Mouse (Mus musculus): ENCODE measurements around the gene Fbl. TPM values are rescaled to one million over a fixed set of nuclear protein-coding genes. Genes with fewer than 3 reads are reported as not detected.
"Not testable (repeated sequence)": the region's sequence is repeated elsewhere in the genome, so short reads cannot be mapped to it uniquely, and the experiment has no call there.

Gene Fbl
- total RNA-seq (2022): 10 to 100 TPM; 47.8 to 59.8 (median 56.9) TPM

DNA sequence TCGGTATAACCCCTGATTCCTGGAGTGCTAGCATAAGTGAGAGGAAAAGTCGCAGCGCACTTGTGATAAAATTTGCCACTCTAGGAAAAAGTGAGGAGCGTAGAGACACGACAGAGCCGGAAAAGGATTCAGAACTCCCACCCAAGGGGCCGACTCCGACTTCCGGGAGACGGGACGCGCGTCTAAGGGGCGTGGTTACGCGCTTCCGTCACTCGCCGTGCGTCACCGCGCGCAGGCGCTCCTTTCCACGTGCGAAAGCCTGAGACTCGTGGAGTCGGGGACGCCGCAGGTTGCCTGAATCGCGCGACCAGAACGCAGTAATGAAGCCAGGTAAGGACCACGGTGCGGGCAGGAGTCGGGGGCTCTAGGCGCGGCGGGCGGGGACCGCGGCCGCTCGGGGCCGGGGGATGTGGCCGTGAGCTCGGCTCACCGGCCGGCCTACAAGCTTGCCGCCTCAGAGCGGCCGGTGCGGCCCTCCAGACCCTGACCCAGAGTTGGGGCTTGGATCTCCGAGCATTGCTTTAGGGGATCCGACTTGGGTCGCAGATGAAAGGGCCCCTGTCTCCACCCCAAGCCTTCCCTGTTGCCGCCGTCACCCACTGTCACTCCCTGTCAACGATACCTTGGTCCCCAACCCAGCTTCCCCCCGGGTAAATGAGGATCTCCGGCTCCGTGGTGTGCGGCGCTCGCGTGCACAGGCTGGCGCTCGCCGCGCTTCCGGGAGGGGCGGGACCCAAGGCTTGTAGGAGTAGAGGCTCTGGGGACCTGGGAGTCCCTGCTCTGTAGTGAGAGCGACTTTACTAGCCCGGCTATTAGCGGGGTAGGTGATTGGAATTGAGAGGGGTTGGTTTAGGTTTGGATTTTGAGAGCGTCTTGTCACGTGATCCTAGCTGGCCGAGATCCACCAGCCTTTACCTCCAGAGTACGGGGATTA lies at the start of gene Fbl:
Fbl (plus strand) TSS at position 222 of the 934 bp plus-strand sequence.
- peak; percentile 75 to 90 for DNase-seq (ENCODE audit: low spot score in 2 of 2)

DNA sequence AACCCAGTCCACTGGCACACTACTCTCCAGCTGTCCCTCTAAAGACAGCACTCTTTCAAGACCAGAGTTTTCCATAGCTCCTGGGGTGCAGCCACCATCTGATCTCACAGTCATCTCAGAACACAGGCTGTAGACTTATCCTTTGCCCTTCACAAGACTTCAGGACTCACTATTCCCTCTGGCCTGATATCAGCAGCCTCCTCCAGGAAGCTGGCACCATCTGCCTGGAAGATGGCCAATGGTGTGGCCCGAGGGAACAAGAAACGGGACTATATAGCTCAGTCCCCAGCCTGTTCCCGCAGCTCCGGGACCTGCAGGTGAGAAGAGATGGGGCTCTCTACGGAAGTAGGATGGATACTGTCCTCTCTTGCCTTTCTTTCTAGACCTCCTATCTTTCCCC lies 40.3 kb upstream of the Fbl start, which contains the start of gene 9530053A07Rik:
9530053A07Rik (plus strand) TSS at position 301 of the 400 bp plus-strand sequence.
- DNase-seq (ENCODE audit: low spot score in 2 of 2): no peak

DNA sequence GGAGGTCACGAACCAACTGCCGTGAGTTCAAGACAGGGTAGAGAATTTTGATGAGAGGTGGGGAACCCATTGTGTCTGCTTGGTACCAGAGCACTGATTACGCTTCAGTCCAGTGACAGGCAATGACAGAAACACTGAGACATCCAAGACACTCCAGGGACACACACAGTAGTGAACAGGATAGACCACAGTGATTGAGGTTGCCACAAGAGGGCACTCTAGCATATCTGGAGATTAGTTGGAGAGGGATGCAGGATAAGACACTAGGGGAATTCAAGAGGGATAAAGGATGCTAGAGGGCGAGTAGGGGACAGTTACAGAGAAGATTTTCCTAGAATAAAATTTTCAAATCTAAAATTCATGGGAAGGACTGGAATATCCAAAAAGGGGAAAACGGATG lies 31.9 kb upstream of the Fbl start:
- no peak for DNase-seq (ENCODE audit: low spot score in 2 of 2)

DNA sequence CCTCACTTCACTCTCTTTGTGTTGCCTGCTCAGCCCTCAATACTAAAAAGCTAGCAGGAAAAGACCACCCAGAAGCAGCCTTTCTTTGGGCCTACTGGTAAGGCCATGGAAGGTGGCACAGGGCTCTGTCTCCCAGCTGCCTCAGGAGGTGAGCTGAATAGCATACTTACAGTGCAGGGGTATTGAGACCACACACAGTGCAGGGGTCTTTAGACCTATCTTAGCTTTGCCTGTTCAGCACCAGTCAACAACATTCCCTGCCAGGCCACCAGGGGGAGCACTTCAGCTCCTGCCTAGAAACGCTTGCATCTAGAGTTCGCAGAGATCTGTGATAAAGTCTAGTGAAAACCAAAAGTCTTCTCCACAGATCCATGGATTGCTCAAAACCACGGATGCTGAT lies 21.2 kb upstream of the Fbl start:
- DNase-seq (ENCODE audit: low spot score in 2 of 2): peak in 1 of 2 experiments; percentile 23

DNA sequence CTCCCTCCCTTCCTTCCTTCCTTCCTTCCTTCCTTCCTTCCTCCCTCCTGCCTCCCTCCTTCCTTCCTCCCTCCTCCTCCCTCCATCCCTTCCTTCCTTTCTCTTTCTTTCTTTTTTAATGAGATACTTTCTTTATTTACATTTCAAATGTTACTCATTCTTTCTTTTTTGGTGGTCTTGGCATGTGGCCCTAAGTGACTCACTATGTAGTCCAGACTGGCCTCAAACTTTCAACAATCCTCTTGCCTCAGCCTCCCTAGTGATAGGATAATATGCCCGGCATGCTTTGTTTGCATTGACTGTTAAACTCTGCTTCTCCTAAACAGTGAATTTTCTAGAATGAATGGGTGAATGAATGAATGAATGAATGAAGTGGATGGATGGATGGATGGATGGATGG lies 19.7 kb upstream of the Fbl start:
- DNase-seq (ENCODE audit: low spot score in 2 of 2): no peak

DNA sequence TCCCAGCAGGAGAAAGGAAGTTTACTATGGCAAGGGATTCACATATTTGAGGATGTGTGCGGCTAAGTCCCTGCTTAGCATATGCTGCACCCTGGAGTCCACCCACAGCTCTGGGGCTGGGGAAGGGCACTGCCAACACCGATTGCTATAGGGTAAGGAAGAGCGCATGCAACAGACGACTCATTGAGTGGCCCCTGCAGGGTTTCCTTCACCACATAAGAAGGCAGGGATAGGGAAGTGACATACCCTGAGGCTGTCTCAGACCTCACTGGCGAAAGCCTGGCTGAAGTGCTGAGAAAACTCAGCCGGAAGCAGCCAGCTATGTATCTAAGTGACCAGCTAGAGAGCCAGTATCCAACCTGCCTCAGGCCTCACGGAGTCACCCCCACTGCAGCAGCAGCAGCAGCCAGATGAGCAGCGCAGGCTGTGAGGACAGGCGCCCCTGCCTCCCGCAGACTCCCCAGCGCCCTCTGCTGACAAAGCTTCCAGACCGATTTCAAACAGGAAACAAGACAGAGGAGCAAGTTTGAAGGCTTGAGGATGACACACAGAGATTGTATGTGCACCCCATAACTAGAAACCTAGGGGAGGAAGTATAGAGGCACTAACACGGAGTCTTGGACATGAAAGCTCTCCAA lies 17.8 kb upstream of the Fbl start:
- DNase-seq (ENCODE audit: low spot score in 2 of 2): peak in 1 of 2 experiments; percentile 19

DNA sequence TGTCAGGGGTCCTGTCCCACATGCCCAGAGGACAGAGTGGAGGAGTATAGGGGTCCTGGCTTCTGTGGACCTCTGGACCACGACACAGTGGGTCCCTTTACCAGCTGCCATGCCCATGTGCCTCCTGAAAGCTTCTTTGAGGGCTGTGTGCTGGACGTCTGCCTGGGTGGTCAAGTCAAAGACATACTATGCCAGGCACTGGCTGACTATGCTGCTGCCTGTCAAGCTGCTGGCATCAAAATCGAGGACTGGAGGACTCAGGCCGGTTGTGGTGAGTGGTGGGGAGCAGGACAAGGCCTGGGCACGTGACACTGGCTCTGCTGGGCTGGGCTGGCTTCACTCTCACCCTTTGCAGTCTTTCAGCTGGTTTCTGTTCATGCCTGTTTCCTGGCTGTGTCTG lies 15.9 kb upstream of the Fbl start:
- DNase-seq (ENCODE audit: low spot score in 2 of 2): not testable (repeated sequence)

DNA sequence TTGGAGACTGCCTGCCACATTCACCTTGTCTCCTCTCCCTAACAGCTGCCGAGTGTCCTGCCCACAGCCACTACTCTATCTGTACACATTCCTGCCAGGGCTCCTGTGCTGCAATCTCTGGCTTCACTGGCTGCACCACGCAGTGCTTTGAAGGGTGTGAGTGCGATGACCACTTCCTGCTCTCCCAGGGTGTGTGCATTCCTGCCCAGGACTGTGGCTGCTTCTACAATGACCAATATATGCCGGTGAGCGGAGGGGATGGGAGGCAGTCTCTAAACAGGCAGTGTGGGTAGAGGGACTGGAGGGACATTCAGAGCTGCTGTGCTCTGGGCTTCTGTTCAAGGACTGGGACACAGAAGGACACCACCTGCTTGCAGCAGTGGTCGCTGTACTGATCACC lies 10.2 kb upstream of the Fbl start:
- DNase-seq (ENCODE audit: low spot score in 2 of 2): no peak

DNA sequence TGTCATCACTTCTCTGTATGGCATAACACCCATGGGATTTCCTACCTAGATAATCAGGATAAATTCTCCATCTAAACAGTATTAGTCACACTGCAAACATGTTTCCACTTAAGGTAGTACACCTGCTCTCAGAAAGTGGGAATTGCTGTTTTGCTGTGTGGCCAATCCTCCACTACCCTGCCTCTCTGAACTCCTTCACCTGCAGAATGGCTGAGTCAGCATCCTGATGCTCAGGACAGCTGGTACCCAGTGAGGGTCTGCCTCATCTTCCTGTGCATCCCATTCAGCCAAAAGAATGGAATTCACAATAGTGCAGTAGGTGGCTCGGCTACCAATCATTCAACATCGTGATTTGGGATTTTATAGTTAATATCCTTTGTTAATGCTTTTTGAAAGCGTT lies 9.6 kb upstream of the Fbl start:
- no peak for DNase-seq (ENCODE audit: low spot score in 2 of 2)

DNA sequence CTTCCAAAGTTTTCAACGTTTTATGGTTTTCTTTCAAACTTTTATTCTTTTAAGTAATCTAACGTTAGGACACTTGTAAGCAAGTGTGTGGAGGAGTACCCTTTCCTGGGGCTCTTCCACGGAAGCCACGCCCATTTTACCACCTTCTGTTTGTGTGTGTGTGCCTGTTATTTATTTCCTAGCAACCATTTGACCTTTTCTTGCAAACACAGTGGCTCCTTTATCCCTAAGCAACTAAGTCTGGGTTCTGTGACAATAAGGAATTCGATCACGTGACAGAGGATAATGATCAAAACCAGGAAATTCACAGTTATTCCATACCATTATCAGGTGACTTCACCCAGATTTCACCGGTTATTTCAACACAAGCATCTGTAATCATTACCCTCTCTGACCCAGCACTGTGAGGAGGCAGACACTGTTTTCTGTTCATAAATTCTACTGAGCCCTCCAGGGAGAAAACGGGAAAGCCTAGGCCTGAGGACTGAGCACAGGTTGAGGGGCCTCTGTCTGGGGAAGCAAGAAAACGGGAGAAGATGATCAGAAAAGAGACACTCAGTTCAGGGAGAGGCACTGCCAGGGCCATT lies 8.3 kb upstream of the Fbl start:
- DNase-seq (ENCODE audit: low spot score in 2 of 2): no peak

DNA sequence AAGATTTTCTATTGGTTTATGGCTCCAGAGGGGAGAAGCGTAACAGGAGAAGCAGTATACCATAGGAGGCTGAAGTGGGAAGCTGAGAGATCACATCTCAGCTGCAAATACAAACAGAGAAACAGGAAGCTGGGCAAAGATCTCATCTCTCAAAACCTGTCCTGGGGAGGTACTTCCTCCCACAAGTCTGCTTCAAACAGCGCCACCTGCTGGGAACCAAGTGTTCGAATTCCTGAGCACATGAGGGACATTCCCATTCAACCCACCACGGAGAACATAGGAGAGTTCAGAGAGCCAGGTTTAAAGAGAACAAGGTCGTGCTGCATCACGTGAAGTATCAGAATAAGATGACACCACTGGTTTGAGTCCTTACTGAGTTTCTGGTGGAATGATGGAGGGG lies 4.1 kb upstream of the Fbl start:
- DNase-seq (ENCODE audit: low spot score in 2 of 2): no peak

DNA sequence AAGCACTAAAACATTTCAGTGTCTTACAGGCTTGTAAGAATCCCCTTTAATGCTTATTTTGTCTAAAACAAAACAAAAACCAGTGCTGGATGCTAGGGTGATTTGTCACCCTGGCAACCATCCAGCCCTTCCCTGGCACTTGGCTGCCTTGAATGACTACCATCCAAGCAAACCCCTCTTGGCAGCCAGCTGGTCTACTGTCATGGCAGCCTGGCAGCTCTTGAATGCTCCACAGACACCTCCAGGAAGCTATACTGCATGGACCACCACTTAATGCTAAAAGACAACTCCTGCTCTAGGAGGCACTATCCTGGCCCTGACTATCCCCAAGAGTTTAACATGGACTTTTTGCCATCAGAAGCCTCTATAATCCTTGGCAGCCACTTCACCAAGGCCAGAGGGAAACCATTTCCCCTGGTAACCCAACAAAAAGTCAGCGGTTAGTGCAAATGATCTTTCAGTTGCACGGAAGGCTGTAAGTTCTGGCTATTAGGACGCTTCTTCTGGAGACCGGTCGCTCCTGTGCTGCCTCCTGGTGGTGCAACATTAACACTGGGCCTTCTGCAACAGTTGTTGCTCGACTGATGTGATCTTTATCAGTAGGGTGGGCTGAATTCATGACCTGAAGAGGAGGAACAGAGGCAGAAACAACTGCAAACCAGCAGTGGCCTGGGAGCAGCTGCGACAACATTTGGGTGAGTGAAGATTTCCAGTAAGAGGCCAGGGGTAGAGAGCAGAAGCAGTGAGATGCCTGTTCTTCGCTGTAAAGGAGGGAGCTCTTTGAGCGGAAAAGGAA lies 992 bp upstream of the Fbl start:
- peak in 1 of 2 experiments; percentile 18 for DNase-seq (ENCODE audit: low spot score in 2 of 2)

DNA sequence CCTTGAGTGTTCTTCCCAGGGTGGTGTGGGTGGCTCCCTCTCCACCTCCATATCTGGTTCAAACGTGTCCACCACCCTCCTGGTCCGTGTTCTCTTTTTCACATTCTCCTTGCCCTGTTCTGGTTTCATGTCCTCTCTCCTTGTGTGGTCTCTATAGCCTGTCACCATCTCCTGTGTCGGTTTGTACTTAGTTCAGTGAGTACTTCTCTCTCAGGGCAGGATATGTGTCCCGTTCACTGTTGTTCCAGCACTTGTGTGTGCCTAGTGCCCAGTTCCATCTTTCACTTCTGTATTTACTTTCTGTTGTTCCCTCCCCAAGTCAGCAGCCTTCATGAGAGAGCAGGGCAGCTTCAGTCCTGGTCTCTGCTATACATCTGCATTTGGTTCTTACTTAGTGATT lies 5.8 kb downstream of the Fbl start:
- no peak for DNase-seq (ENCODE audit: low spot score in 2 of 2)

DNA sequence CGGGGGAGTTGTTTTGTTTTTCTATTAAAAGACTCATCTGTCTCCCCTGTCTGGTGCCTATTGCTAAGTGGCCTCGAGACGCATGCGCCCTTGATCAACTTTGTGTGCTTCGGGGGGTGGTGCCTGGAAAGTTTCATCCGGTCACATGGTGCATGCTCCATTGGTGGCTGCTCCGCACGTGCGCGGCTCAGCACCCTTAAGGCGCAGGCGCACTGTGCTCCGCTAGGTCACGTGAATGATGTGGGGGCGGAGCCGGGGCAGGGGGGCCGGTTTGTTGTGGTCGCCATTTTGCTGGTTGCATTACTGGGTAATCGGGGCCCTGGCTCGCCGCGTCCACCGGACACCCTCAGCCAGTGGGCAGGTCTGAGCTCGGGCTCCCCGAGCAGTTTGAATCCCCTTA lies 9.7 kb downstream of the Fbl start, which contains the start of gene Dyrk1b:
Dyrk1b (plus strand) TSS at position 242 of the 400 bp plus-strand sequence.
- DNase-seq (ENCODE audit: low spot score in 2 of 2): peak; percentile 92 to 99

DNA sequence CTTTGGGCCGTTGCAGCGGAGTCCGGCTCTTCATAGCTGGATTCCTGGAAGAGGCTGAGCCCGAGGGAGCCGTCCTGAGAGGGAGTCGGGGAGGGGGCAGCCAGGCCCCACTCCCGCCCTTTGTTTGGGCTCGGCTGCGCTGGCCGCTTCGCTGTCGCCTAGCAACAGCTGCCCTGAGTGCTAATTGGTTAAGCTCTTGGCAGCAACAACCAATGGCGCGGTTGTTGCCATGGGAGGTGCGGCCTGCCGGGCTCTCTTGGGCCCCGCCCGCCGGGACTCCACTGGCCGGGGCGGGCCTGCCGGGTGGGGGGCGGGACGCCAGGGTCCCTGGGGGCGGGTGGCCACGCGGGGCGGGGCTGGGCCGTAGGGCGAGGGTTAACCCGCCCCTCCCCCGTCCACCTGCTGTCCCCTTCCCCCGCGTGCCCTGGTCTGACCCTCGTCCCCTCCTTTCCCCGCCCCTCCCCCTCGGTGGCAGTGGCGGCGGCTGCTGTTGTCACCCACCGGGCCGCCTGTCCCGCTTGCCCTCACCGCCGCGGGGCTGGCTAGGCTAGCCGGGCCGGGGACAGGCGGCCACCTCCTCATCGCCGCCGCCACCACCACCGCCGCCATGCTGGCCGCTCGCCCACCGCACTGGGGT lies 10.3 kb downstream of the Fbl start:
- DNase-seq (ENCODE audit: low spot score in 2 of 2): peak; percentile 76 to 94

DNA sequence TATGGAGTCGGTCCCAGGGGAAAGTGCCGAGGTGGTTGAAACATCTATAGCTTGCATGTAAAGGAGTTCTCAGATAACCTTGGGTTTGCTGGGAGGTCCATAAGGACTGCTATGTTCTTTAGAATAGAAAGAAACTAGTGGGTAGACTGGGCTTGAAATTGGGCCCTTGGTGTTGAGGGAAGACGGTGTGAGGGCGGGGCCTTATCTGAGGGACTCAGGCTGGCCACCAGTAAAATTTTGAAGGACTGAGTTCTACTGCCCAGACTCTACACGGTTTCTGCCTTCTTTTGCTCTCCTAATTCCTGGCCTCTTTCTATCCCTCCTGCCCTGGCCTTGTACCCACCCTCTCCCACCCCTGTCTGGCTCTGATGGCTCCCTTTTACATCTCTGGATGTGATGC lies 11.4 kb downstream of the Fbl start:
- DNase-seq (ENCODE audit: low spot score in 2 of 2): no peak

DNA sequence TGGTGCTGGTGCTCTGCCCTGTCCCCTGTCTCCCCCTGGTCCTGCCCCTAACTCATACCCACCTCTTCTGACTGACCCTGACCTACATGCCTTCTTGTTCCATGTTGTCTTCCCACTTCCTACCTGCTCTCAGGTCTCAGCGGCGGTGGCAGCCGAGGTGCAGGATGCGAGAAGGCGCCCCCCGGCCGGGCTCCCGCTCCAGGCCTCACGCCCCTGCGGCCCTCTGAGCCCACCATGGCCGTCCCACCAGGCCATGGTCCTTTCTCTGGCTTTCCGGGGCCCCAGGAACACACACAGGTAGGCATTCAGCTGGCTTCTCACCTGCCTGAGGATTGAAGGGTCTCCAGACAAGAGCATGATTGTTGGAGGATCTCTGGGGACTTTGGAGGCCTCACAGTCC lies 11.9 kb downstream of the Fbl start:
- DNase-seq (ENCODE audit: low spot score in 2 of 2): no peak

DNA sequence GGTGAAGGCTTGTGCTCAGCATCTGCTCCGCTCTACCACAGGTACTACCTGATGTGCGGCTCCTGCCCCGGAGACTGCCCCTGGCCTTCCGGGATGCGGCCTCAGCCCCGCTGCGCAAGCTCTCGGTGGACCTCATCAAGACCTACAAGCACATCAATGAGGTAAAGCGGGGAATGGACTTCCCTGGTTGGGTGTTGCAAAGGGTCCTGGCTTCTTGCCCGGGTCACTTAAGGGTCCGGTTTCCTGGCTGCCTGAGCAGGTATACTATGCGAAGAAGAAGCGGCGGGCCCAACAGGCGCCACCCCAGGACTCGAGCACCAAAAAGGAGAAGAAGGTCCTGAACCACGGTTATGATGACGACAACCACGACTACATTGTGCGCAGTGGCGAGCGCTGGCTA lies 12.8 kb downstream of the Fbl start:
- DNase-seq (ENCODE audit: low spot score in 2 of 2): no peak

DNA sequence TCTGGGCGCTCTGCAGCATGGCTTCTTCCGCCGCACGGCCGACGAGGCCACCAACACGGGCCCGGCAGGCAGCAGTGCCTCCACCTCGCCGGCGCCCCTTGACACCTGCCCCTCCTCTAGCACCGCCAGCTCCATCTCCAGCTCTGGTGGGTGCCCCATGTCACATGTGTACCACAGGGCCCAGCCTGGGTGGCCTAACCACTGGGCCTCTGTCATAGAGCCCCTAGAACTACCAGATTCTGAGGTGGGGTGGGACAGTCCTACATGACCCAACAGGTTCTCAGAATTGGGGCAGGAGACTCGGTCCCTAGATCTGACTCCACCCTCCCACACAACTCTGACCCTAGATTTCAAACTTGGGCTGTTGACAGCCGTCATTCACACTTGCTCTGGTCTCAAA lies 16.4 kb downstream of the Fbl start:
- DNase-seq (ENCODE audit: low spot score in 2 of 2): no peak

DNA sequence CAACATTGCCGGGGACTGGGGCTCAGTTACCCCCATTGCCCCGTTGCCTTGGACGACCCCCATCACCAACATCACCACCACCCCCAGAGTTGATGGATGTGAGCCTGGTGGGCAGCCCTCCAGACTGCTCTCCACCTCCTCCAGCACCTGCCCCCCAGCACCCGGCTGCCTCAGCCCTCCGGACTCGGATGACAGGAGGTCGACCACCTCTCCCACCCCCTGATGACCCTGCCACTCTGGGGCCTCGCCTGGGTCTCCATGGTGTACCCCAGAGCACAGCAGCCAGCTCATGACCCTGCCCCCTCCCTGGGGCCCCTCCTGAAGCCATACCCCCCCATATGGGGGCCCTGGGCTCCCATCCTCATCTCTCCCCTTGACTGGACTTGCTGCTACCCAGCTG lies 17.1 kb downstream of the Fbl start:
- DNase-seq (ENCODE audit: low spot score in 2 of 2): no peak

DNA sequence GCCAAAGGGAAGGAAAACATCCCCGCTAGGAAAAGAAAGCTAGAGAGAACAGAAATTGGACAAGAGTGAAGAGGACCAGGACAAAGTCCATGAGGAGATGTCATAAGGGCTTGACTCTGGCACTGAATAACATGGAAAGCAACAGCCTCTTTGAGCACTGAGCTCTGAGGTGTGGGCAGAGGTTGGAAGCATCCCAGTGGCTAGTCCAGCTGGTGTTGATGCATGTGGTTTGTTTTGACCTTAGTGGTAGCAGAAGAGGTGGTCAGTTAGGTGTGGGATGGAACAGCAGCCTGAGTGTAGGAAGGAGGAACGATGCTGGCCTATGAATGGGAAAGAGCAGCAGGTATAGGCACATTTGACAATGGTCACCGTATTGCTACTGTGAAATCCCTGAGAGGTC lies 22.0 kb downstream of the Fbl start:
- no peak for DNase-seq (ENCODE audit: low spot score in 2 of 2)
